Mouse (Mus musculus) heart, adult 2 months (tissue): ENCODE data around the gene Hsdl2.
"Not testable (repeated sequence)": the region's sequence is repeated elsewhere in the genome, so short reads cannot be mapped to it uniquely, and the experiment has no call there.

ENCODE experiments used
- CTCF ChIP-seq: fragments of 200-600 bp; IDR thresholded peaks from 2 replicates; pipeline ENCODE4 v1.8.1; 2022; ENCODE audit warnings: antibody characterized with exemption, mild to moderate bottlenecking, moderate library complexity
- EP300 ChIP-seq: fragments of 200-500 bp; IDR thresholded peaks from 2 replicates; pipeline ENCODE4 v1.6.1; 2011; ENCODE audit warnings: low read depth, low read length, control low read depth; ENCODE audit not compliant: insufficient read depth
- POLR2A ChIP-seq: fragments of 200-500 bp; IDR thresholded peaks from 2 replicates; pipeline ENCODE4 v1.6.1; 2011; ENCODE audit warnings: mild to moderate bottlenecking, low read depth, low read length, control low read depth; ENCODE audit not compliant: insufficient read depth

- not testable (repeated sequence) for TF ChIP-seq CTCF, POLR2A, EP300
Observed at GRCm38 (mm10) chr4:59557343-59557742, 24.0 kb upstream of the Hsdl2 start.
